Mouse (Mus musculus) kidney, embryonic 16.5 days (tissue): ENCODE data around the gene Bank1. TPM values are rescaled to one million over a fixed set of nuclear protein-coding genes. Genes with fewer than 3 reads are reported as not detected.
"Not testable (repeated sequence)": the region's sequence is repeated elsewhere in the genome, so short reads cannot be mapped to it uniquely, and the experiment has no call there.

Experiments used
- ATAC-seq: fragments of 200-750 bp; cut with Nextera tagmentation; 2 replicates; pipeline ENCODE4 v1.8.0; 2017; ENCODE audit warnings: moderate TSS enrichment; ENCODE audit not compliant: low FRiP score, low TSS enrichment
- H3K27ac ChIP-seq: fragments of 300-500 bp; sonication (generic); 2 replicates; pipeline ENCODE4 v1.5.1; 2014; ENCODE audit warnings: low read length
- H3K27me3 ChIP-seq: fragments of 300-500 bp; sonication (generic); 2 replicates; pipeline ENCODE4 v1.6.1; 2014; ENCODE audit warnings: low read length, control low read depth, mixed read lengths; ENCODE audit not compliant: insufficient read depth
- H3K36me3 ChIP-seq: fragments of 300-500 bp; sonication (generic); 2 replicates; pipeline ENCODE4 v1.6.1; 2014; ENCODE audit warnings: low read length, control low read depth, mixed read lengths; ENCODE audit not compliant: insufficient read depth
- H3K4me1 ChIP-seq: fragments of 300-500 bp; sonication (generic); 2 replicates; pipeline ENCODE4 v1.6.1; 2014; ENCODE audit warnings: low read length, control low read depth, mixed read lengths; ENCODE audit not compliant: insufficient read depth
- H3K4me2 ChIP-seq: fragments of 300-500 bp; sonication (generic); replicated peaks from 2 replicates; pipeline ENCODE4 v1.6.1; 2014; ENCODE audit warnings: low read depth, low read length
- H3K4me3 ChIP-seq: fragments of 300-500 bp; sonication (generic); 2 replicates; pipeline ENCODE4 v1.5.1; 2014; ENCODE audit warnings: mild to moderate bottlenecking, low read length
- H3K9ac ChIP-seq: fragments of 300-500 bp; sonication (generic); replicated peaks from 2 replicates; pipeline ENCODE4 v1.6.1; 2014; ENCODE audit warnings: low read length
- H3K9me3 ChIP-seq: fragments of 300-500 bp; sonication (generic); 2 replicates; pipeline ENCODE4 v1.6.1; 2016; ENCODE audit warnings: low read length, control low read depth
- WGBS: fragments of 180-500 bp; shearing (Covaris S2); extraction: QIAGEN DNeasy Blood & Tissue Kit; methylation state at CpG from one replicate; pipeline ENCODE4 v1.1.7; 2014; 5-methylcytosine and 5-hydroxymethylcytosine counted together
- polyA plus RNA-seq: library from polyadenylated mRNA; unstranded; fragments of >200 nt; fragmentation: Nextera tagmentation; extraction: Ambion mirVana; gene quantifications from 2 replicates; pipeline ENCODE4 v1.2.1, GENCODE M21; 2015

The Bank1 gene
- polyA plus RNA-seq, 1 experiment from 2014 or later = 0.81 TPM

GRCm38 (mm10) chr3:136330043-136330442, 4.2 kb upstream of the Bank1 start:
- Histone ChIP-seq H3K27me3 (no peaks in the 10 kb centered on the region), H3K4me1 (no peaks in the 10 kb centered on the region), H3K9ac (no peak overlapping the region), H3K36me3 (no peaks in the 10 kb centered on the region), H3K4me2 (no peak overlapping the region), H3K4me3 (no peak overlapping the region), H3K27ac (no peak overlapping the region), H3K9me3 (no peaks in the 10 kb centered on the region)
- no peak for ATAC-seq

GRCm38 (mm10) chr3:136329133-136329532, 3.3 kb upstream of the Bank1 start:
- Histone ChIP-seq H3K36me3 (no peaks in the 10 kb centered on the region), H3K27me3 (no peaks in the 10 kb centered on the region), H3K27ac (no peak overlapping the region), H3K4me2 (no peak overlapping the region), H3K9me3 (no peaks in the 10 kb centered on the region), H3K4me3 (no peak overlapping the region), H3K9ac (no peak overlapping the region), H3K4me1 (no peaks in the 10 kb centered on the region)
- ATAC-seq = no peak
- 70% methylated on average over 6 of the region's 6 CpGs for WGBS

- H3K27me3 ChIP-seq, H3K36me3 ChIP-seq, H3K4me3 ChIP-seq, H3K4me2 ChIP-seq, H3K4me1 ChIP-seq, H3K27ac ChIP-seq, H3K9me3 ChIP-seq, ATAC-seq, H3K9ac ChIP-seq: not testable (repeated sequence)
- 91% methylated on average over 6 of the region's 6 CpGs for WGBS
Observed at GRCm38 (mm10) chr3:136324716-136325115, 1.1 kb downstream of the Bank1 start.

GRCm38 (mm10) chr3:136321936-136322335, 3.9 kb downstream of the Bank1 start:
- Histone ChIP-seq H3K4me3 (no peak overlapping the region), H3K4me2 (no peak overlapping the region), H3K36me3 (no peaks in the 10 kb centered on the region), H3K27ac (no peak overlapping the region), H3K27me3 (no peaks in the 10 kb centered on the region), H3K4me1 (no peaks in the 10 kb centered on the region), H3K9ac (no peak overlapping the region), H3K9me3 (no peaks in the 10 kb centered on the region)
- ATAC-seq = no peak
- 91% methylated on average over 3 of the region's 3 CpGs for WGBS

GRCm38 (mm10) chr3:136308487-136308886, 17.4 kb downstream of the Bank1 start:
- 78% methylated on average over 1 of the region's 1 CpGs for WGBS

GRCm38 (mm10) chr3:136306564-136307158, 19.2 kb downstream of the Bank1 start:
- no peaks in the 10 kb centered on the region for H3K27me3 ChIP-seq
- ATAC-seq = no peak
- no peak overlapping the region for H3K4me2 ChIP-seq
- no peaks in the 10 kb centered on the region for H3K36me3 ChIP-seq
- 58% methylated on average over 5 of the region's 5 CpGs for WGBS
- no peak overlapping the region for H3K27ac ChIP-seq
- H3K9me3 ChIP-seq = no peaks in the 10 kb centered on the region
- no peak overlapping the region for H3K9ac ChIP-seq
- no peak overlapping the region for H3K4me3 ChIP-seq
- no peaks in the 10 kb centered on the region for H3K4me1 ChIP-seq

More at GRCm38 (mm10) chr3:136308487-136308886, 17.4 kb downstream of the Bank1 start:
- Histone ChIP-seq H3K9me3 (no peaks in the 10 kb centered on the region), H3K4me1 (no peaks in the 10 kb centered on the region), H3K9ac (no peak overlapping the region), H3K36me3 (no peaks in the 10 kb centered on the region), H3K27me3 (no peaks in the 10 kb centered on the region), H3K4me2 (no peak overlapping the region), H3K4me3 (no peak overlapping the region), H3K27ac (no peak overlapping the region)
- ATAC-seq = no peak

- H3K9me3 ChIP-seq = no peaks in the 10 kb centered on the region
- no peaks in the 10 kb centered on the region for H3K36me3 ChIP-seq
- H3K27ac ChIP-seq = no peak overlapping the region
- no peak overlapping the region for H3K9ac ChIP-seq
- no peak for ATAC-seq
- no peak overlapping the region for H3K4me2 ChIP-seq
- 38% methylated on average over 1 of the region's 1 CpGs for WGBS
- H3K4me1 ChIP-seq = no peaks in the 10 kb centered on the region
- H3K27me3 ChIP-seq = no peaks in the 10 kb centered on the region
- no peak overlapping the region for H3K4me3 ChIP-seq
Observed at GRCm38 (mm10) chr3:136302541-136302940, 23.3 kb downstream of the Bank1 start.

GRCm38 (mm10) chr3:136300810-136301209, 25.1 kb downstream of the Bank1 start:
- WGBS = 89% methylated on average over 2 of the region's 2 CpGs

GRCm38 (mm10) chr3:136297355-136297754, 28.5 kb downstream of the Bank1 start:
- Histone ChIP-seq H3K36me3 (no peaks in the 10 kb centered on the region), H3K4me3 (no peak overlapping the region), H3K4me2 (no peak overlapping the region), H3K27ac (no peak overlapping the region), H3K4me1 (no peaks in the 10 kb centered on the region), H3K9ac (no peak overlapping the region), H3K27me3 (no peaks in the 10 kb centered on the region), H3K9me3 (no peaks in the 10 kb centered on the region)
- WGBS = 29% methylated on average over 2 of the region's 2 CpGs
- ATAC-seq = no peak

More at GRCm38 (mm10) chr3:136300810-136301209, 25.1 kb downstream of the Bank1 start:
- not testable (repeated sequence) for H3K27me3 ChIP-seq, H3K4me2 ChIP-seq, H3K36me3 ChIP-seq, H3K27ac ChIP-seq, ATAC-seq, H3K4me1 ChIP-seq, H3K4me3 ChIP-seq, H3K9ac ChIP-seq, H3K9me3 ChIP-seq

GRCm38 (mm10) chr3:136295250-136295649, 30.6 kb downstream of the Bank1 start:
- H3K9me3 ChIP-seq = no peaks in the 10 kb centered on the region
- no peak overlapping the region for H3K4me2 ChIP-seq
- no peaks in the 10 kb centered on the region for H3K27me3 ChIP-seq
- no peaks in the 10 kb centered on the region for H3K4me1 ChIP-seq
- H3K4me3 ChIP-seq = no peak overlapping the region
- H3K27ac ChIP-seq = no peak overlapping the region
- WGBS = 79% methylated on average over 2 of the region's 2 CpGs
- no peaks in the 10 kb centered on the region for H3K36me3 ChIP-seq
- ATAC-seq = no peak
- no peak overlapping the region for H3K9ac ChIP-seq
